Mouse (Mus musculus) brain, embryonic 14.5 days (tissue): ENCODE data around the gene 2410015M20Rik.

ENCODE experiments used
- CTCF ChIP-seq: fragments of 200-500 bp; IDR thresholded peaks from 2 replicates; pipeline ENCODE4 v1.5.1; 2012; ENCODE audit warnings: inconsistent platforms, mild to moderate bottlenecking, moderate library complexity, borderline replicate concordance; ENCODE audit not compliant: insufficient read depth, insufficient read length; ENCODE audit errors: extremely low read depth
- POLR2A ChIP-seq: fragments of 200-500 bp; IDR thresholded peaks from 2 replicates; pipeline ENCODE4 v1.6.1; 2012; ENCODE audit warnings: mild to moderate bottlenecking, inconsistent platforms, borderline replicate concordance; ENCODE audit not compliant: poor library complexity, insufficient read depth, insufficient read length, severe bottlenecking; ENCODE audit errors: extremely low read depth

- TF ChIP-seq POLR2A (no peak), CTCF (no peak)
These were observed 50.2 kb downstream of the 2410015M20Rik start for GRCm38 (mm10) chr17:56559386-56559785.
